Mouse (Mus musculus) hindbrain, embryonic 15.5 days (tissue): ENCODE measurements around the gene Rfng. TPM values are rescaled to one million over a fixed set of nuclear protein-coding genes. Genes with fewer than 3 reads are reported as not detected.
"Not testable (repeated sequence)": the region's sequence is repeated elsewhere in the genome, so short reads cannot be mapped to it uniquely, and the experiment has no call there.

Experiments
- ATAC-seq: fragments of 200-750 bp; cut with Nextera tagmentation; 2 replicates; pipeline ENCODE4 v1.8.0; 2017; ENCODE audit warnings: low read depth, moderate number of reproducible peaks, moderate TSS enrichment; ENCODE audit not compliant: low FRiP score
- H3K27ac ChIP-seq: fragments of 300-500 bp; sonication (generic); replicated peaks from 2 replicates; pipeline ENCODE4 v1.5.1; 2015; ENCODE audit warnings: mild to moderate bottlenecking, inconsistent platforms
- H3K27me3 ChIP-seq: fragments of 300-500 bp; sonication (generic); 2 replicates; pipeline ENCODE4 v1.6.1; 2015; ENCODE audit warnings: control low read depth, inconsistent platforms
- H3K36me3 ChIP-seq: fragments of 300-500 bp; sonication (generic); 2 replicates; pipeline ENCODE4 v1.6.1; 2015; ENCODE audit warnings: control low read depth, inconsistent platforms
- H3K4me1 ChIP-seq: fragments of 300-500 bp; sonication (generic); replicated peaks from 2 replicates; pipeline ENCODE4 v1.6.1; 2015; ENCODE audit warnings: control low read depth, inconsistent platforms
- H3K4me2 ChIP-seq: fragments of 300-500 bp; sonication (generic); 2 replicates; pipeline ENCODE4 v1.6.1; 2015; ENCODE audit warnings: moderate library complexity, mild to moderate bottlenecking, inconsistent platforms
- H3K4me3 ChIP-seq: fragments of 300-500 bp; sonication (generic); 2 replicates; pipeline ENCODE4 v1.5.1; 2015; ENCODE audit warnings: mild to moderate bottlenecking, inconsistent platforms
- H3K9ac ChIP-seq: fragments of 300-500 bp; sonication (generic); 2 replicates; pipeline ENCODE4 v1.6.1; 2015; ENCODE audit warnings: inconsistent platforms
- H3K9me3 ChIP-seq: fragments of 300-500 bp; sonication (generic); 2 replicates; pipeline ENCODE4 v1.6.1; 2016; ENCODE audit warnings: control low read depth, inconsistent platforms
- WGBS: fragments of 180-500 bp; shearing (Covaris S2); methylation state at CpG from one replicate; pipeline ENCODE4 v1.1.7; 2015; 5-methylcytosine and 5-hydroxymethylcytosine counted together
- polyA plus RNA-seq: library from polyadenylated mRNA; unstranded; fragments of >200 nt; fragmentation: Nextera tagmentation; extraction: Ambion mirVana; gene quantifications from 2 replicates; pipeline ENCODE4 v1.2.1, GENCODE M21; 2015

The Rfng gene
- polyA plus RNA-seq, 1 experiment from 2014 or later = 141 TPM

- H3K4me2 ChIP-seq = peak overlapping the region; percentile 87
- H3K36me3 ChIP-seq = peaks cover 41% of the 10 kb centered on the region
- 36% methylated on average over 9 of the region's 9 CpGs for WGBS
- H3K27me3 ChIP-seq = no peaks in the 10 kb centered on the region
- no peak overlapping the region for H3K27ac ChIP-seq
- H3K4me1 ChIP-seq = peaks cover 31% of the 10 kb centered on the region
- H3K9me3 ChIP-seq = no peaks in the 10 kb centered on the region
- H3K4me3 ChIP-seq = peak overlapping the region; percentile 98
- peak overlapping the region; percentile 99 for H3K9ac ChIP-seq
- ATAC-seq = no peak
Measured at GRCm38 (mm10) chr11:120785145-120785544, 1.1 kb upstream of the Rfng start.

DNA sequence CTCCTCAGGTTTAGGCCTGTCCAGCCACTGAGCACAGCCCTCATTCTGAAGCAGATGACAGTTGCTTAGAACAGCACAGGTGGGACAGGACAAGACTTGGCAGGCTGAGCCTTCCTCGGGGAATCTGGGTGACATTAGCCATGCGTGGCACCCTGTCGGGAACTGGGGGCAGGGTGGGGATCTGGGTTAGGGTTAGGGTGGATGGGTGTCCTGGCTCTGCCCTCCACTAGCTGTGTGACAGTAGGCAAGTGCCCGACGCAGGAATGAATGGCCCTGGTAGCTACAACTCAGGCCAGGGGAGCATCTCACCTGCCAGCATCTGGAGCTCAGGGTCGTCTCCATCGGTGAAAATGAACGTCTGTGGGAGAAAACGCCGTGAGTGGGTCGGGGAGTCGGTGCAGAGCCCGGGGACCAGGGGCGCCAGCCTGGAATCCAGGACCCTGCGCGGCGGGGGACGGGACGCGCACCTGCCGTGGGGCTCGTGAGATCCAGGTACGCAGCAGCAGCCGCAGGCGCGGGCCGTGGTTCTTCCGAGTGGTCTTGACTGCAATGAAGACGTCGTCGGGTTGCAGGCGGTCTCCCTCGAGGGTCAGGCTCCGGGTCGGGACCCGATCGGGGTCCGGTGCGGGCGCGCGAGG, 462 bp downstream of the Rfng start:
- peak overlapping the region; percentile 98 for H3K4me3 ChIP-seq
- peaks cover 31% of the 10 kb centered on the region for H3K4me1 ChIP-seq
- peak overlapping the region; percentile 87 for H3K4me2 ChIP-seq
- H3K27ac ChIP-seq = peak overlapping the region; percentile 89
- ATAC-seq = peak; percentile 13; the same call in 1 of the 2 replicates
- H3K9ac ChIP-seq = peak overlapping the region; percentile 99
- 2% methylated on average over 28 of the region's 42 CpGs for WGBS
- H3K9me3 ChIP-seq = no peaks in the 10 kb centered on the region
- no peaks in the 10 kb centered on the region for H3K27me3 ChIP-seq
- H3K36me3 ChIP-seq = peaks cover 36% of the 10 kb centered on the region

DNA sequence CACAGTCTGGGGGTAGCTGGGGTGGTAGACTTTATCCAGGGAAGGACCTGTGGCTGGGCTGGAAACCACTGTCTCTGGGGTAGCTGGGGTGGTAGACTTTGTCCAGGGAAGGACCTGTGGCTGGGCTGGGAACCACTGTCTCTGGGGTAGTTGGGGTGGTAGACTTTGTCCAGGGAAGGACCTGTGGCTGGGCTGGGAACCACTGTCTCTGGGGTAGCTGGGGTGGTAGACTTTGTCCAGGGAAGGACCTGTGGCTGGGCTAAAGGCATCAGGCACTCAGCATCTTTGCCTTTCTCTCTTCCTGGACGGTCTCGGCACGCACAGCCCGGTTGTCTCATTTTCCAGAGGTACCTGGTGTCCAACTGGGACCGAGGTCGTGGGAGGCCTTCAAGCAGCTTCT, 2.6 kb downstream of the Rfng start:
- ATAC-seq, H3K9me3 ChIP-seq, H3K27ac ChIP-seq, H3K4me3 ChIP-seq, H3K27me3 ChIP-seq, H3K4me2 ChIP-seq, H3K9ac ChIP-seq: not testable (repeated sequence)
- H3K4me1 ChIP-seq = peaks cover 37% of the 10 kb centered on the region
- 98% methylated on average over 6 of the region's 6 CpGs for WGBS
- peaks cover 17% of the 10 kb centered on the region for H3K36me3 ChIP-seq

- Histone ChIP-seq H3K4me2 (no peak overlapping the region), H3K27ac (no peak overlapping the region), H3K9me3 (no peaks in the 10 kb centered on the region), H3K36me3 (peaks cover 13% of the 10 kb centered on the region; the same call in 1 of the 2 replicates), H3K27me3 (no peaks in the 10 kb centered on the region), H3K4me1 (peaks cover 29% of the 10 kb centered on the region), H3K9ac (no peak overlapping the region), H3K4me3 (no peak overlapping the region)
- no peak for ATAC-seq
- WGBS = 81% methylated on average over 1 of the region's 1 CpGs
Measured at GRCm38 (mm10) chr11:120779876-120780275, 4.1 kb downstream of the Rfng start.

DNA sequence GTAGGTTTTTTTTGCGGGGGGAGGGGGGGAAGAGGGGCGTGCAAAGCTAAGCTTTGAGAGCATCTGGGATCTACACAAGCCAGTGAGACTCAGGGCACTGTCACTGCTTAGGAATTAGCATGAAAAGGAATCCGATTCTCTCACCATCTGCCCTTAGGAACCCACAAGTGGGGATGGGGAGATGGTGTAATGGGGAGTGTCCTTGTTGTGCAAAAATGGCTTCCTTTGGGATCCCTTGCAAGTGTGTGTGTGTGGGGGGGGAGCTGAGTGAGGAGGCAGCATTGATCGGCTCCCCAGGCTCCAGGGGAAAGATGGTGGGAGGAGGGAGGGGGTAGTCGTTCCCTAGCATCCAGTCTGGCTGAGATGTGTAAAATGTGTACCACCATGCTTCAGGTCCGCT, 6.9 kb downstream of the Rfng start:
- Histone ChIP-seq H3K4me3 (no peak overlapping the region), H3K36me3 (peaks cover 13% of the 10 kb centered on the region; the same call in 1 of the 2 replicates), H3K27me3 (no peaks in the 10 kb centered on the region), H3K27ac (no peak overlapping the region), H3K4me2 (no peak overlapping the region), H3K9ac (no peak overlapping the region), H3K9me3 (no peaks in the 10 kb centered on the region), H3K4me1 (peaks cover 12% of the 10 kb centered on the region)
- ATAC-seq = no peak
- WGBS = 30% methylated on average over 6 of the region's 6 CpGs

- no peaks in the 10 kb centered on the region for H3K9me3 ChIP-seq
Measured at GRCm38 (mm10) chr11:120775774-120776469, 8.1 kb downstream of the Rfng start.

GRCm38 (mm10) chr11:120773463-120774190, 10.4 kb downstream of the Rfng start:
- Histone ChIP-seq H3K4me2 (no peak overlapping the region), H3K27me3 (no peaks in the 10 kb centered on the region), H3K36me3 (no peaks in the 10 kb centered on the region), H3K9me3 (no peaks in the 10 kb centered on the region), H3K27ac (no peak overlapping the region), H3K4me3 (no peak overlapping the region), H3K9ac (no peak overlapping the region), H3K4me1 (peaks cover 11% of the 10 kb centered on the region; the same call in 1 of the 2 replicates)
- 85% methylated on average over 7 of the region's 7 CpGs for WGBS
- no peak for ATAC-seq

More at GRCm38 (mm10) chr11:120775774-120776469, 8.1 kb downstream of the Rfng start:
- ATAC-seq = peak; percentile 89
- peaks cover 10% of the 10 kb centered on the region; the same call in 1 of the 2 replicates for H3K36me3 ChIP-seq
- no peak overlapping the region for H3K4me3 ChIP-seq
- H3K9ac ChIP-seq = no peak overlapping the region
- peaks cover 11% of the 10 kb centered on the region; the same call in 1 of the 2 replicates for H3K4me1 ChIP-seq
- H3K4me2 ChIP-seq = no peak overlapping the region
- H3K27ac ChIP-seq = no peak overlapping the region
- H3K27me3 ChIP-seq = no peaks in the 10 kb centered on the region
- WGBS = 24% methylated on average over 15 of the region's 15 CpGs

DNA sequence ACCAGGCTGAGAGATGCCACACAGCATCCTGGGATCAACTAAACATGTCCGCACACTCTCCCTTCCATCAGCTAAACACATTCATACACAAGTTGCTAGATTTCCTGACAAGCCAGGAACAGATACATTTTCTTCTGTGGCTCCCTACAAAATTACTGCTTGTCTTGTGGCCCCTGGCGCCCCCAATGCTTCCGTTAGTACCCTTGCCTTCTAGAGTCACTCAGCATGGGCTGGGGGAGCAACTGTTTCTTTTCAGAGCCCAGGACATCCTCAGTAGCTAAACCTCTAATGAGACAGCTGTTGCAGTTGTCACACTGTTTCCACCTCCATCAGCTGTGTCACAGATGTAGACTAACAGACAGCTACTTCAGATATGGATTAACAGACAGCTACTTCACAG, 11.3 kb downstream of the Rfng start:
- Histone ChIP-seq H3K36me3 (no peaks in the 10 kb centered on the region), H3K27me3 (no peaks in the 10 kb centered on the region), H3K9ac (no peak overlapping the region), H3K27ac (no peak overlapping the region), H3K4me1 (peaks cover 11% of the 10 kb centered on the region; the same call in 1 of the 2 replicates), H3K4me3 (no peak overlapping the region), H3K4me2 (no peak overlapping the region), H3K9me3 (no peaks in the 10 kb centered on the region)
- ATAC-seq = no peak
- WGBS = 83% methylated on average over 3 of the region's 3 CpGs

- Histone ChIP-seq H3K4me1 (no peaks in the 10 kb centered on the region), H3K4me3 (no peak overlapping the region), H3K9ac (no peak overlapping the region), H3K9me3 (no peaks in the 10 kb centered on the region), H3K36me3 (no peaks in the 10 kb centered on the region), H3K27me3 (no peaks in the 10 kb centered on the region), H3K27ac (no peak overlapping the region), H3K4me2 (no peak overlapping the region)
- WGBS = 46% methylated on average over 1 of the region's 1 CpGs
- ATAC-seq = no peak
Measured at GRCm38 (mm10) chr11:120768206-120768605, 15.8 kb downstream of the Rfng start.

DNA sequence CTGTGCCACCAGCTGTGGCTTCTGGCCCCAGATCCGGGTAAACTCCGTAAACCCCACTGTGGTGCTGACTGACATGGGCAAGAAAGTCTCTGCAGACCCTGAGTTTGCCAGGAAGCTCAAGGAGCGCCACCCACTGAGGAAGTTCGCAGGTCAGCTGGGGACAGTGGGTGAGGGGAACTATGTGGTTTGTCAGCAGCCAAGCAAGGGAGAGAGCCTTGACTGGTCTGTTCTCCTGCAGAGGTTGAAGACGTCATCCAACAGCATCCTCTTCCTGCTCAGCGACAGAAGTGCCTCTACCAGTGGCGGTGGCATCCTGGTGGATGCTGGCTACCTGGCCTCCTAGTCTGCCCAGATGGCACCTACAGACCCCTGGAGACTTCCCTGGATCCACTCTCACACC, 17.0 kb downstream of the Rfng start:
- not testable (repeated sequence) for H3K27me3 ChIP-seq, H3K4me1 ChIP-seq, H3K9me3 ChIP-seq, H3K27ac ChIP-seq, ATAC-seq, H3K4me2 ChIP-seq, H3K4me3 ChIP-seq, H3K36me3 ChIP-seq, H3K9ac ChIP-seq
- 65% methylated on average over 3 of the region's 7 CpGs for WGBS

- not testable (repeated sequence) for H3K4me3 ChIP-seq, H3K27ac ChIP-seq, H3K4me1 ChIP-seq, H3K9ac ChIP-seq, H3K9me3 ChIP-seq, H3K36me3 ChIP-seq, H3K27me3 ChIP-seq
- peak; percentile 48; the same call in 1 of the 2 replicates for ATAC-seq
- peak overlapping the region; percentile 19; the same call in 1 of the 2 replicates for H3K4me2 ChIP-seq
- 28% methylated on average over 4 of the region's 23 CpGs for WGBS
Measured at GRCm38 (mm10) chr11:120763121-120763999, 20.6 kb downstream of the Rfng start.
